Mouse (Mus musculus): ENCODE results near the gene 4930564D02Rik.

- no peak for TF ChIP-seq MYOD1 (IDR thresholded peaks at IDR 0.05; ENCODE audit: control insufficient read depth, insufficient read length, low read depth)
- no peak for TF ChIP-seq CTCF (IDR thresholded peaks at IDR 0.05; ENCODE audit: control insufficient read depth, insufficient read depth, insufficient read length)
- no peak for TF ChIP-seq USF1 (IDR thresholded peaks at IDR 0.05; ENCODE audit: low read depth)
Measured at GRCm38 (mm10) chr3:105019826-105020692, 46.6 kb upstream of the 4930564D02Rik start.

Measured in C2C12 (cell line).